Mouse (Mus musculus) midbrain, embryonic 14.5 days (tissue): Measurements from ENCODE around the gene Svopl. TPM values are rescaled to one million over a fixed set of nuclear protein-coding genes. Genes with fewer than 3 reads are reported as not detected.

Experiments used
- ATAC-seq: fragments of 200-750 bp; cut with Nextera tagmentation; 2 replicates; pipeline ENCODE4 v1.8.0; 2017; ENCODE audit warnings: moderate number of reproducible peaks, moderate library complexity; ENCODE audit not compliant: low FRiP score, low TSS enrichment
- DNase-seq: peaks from one replicate; pipeline ENCODE4 v3.0.0-alpha.2; 2015
- H3K27ac ChIP-seq: fragments of 300-500 bp; sonication (generic); replicated peaks from 2 replicates; pipeline ENCODE4 v1.5.1; 2014; ENCODE audit warnings: mild to moderate bottlenecking, low read depth, low read length, moderate library complexity
- H3K27me3 ChIP-seq: fragments of 300-500 bp; sonication (generic); 2 replicates; pipeline ENCODE4 v1.6.1; 2014; ENCODE audit warnings: low read length, control low read depth, mixed read lengths; ENCODE audit not compliant: control insufficient read depth, insufficient read depth
- H3K36me3 ChIP-seq: fragments of 300-500 bp; sonication (generic); 2 replicates; pipeline ENCODE4 v1.6.1; 2014; ENCODE audit warnings: low read length, control low read depth; ENCODE audit not compliant: control insufficient read depth, insufficient read depth
- H3K4me1 ChIP-seq: fragments of 300-500 bp; sonication (generic); 2 replicates; pipeline ENCODE4 v1.6.1; 2014; ENCODE audit warnings: mild to moderate bottlenecking, antibody characterized with exemption, low read length, control low read depth; ENCODE audit not compliant: control insufficient read depth, insufficient read depth
- H3K4me2 ChIP-seq: fragments of 300-500 bp; sonication (generic); 2 replicates; pipeline ENCODE4 v1.6.1; 2014; ENCODE audit warnings: mild to moderate bottlenecking, low read length, moderate library complexity
- H3K4me3 ChIP-seq: fragments of 300-500 bp; sonication (generic); replicated peaks from 2 replicates; pipeline ENCODE4 v1.5.1; 2014; ENCODE audit warnings: low read depth, low read length
- H3K9ac ChIP-seq: fragments of 300-500 bp; sonication (generic); replicated peaks from 2 replicates; pipeline ENCODE4 v1.6.1; 2014; ENCODE audit warnings: mild to moderate bottlenecking, low read length, moderate library complexity
- H3K9me3 ChIP-seq: fragments of 300-500 bp; sonication (generic); 2 replicates; pipeline ENCODE4 v1.6.1; 2016; ENCODE audit warnings: low read length, control low read depth, mixed read lengths; ENCODE audit not compliant: control insufficient read depth
- WGBS: fragments of 180-500 bp; shearing (Covaris S2); extraction: QIAGEN DNeasy Blood & Tissue Kit; methylation state at CpG from one replicate; pipeline ENCODE4 v1.1.7; 2014; 5-methylcytosine and 5-hydroxymethylcytosine counted together
- polyA plus RNA-seq: library from polyadenylated mRNA; unstranded; fragments of >200 nt; fragmentation: Nextera tagmentation; extraction: Ambion mirVana; gene quantifications from 2 replicates; pipeline ENCODE4 v1.2.1, GENCODE M21; 2014

Svopl gene
- polyA plus RNA-seq, 1 experiment from 2014 or later = 0.86 TPM

- Histone ChIP-seq H3K36me3 (no peaks in the 10 kb centered on the region), H3K27ac (no peak overlapping the region), H3K27me3 (no peaks in the 10 kb centered on the region), H3K4me3 (no peak overlapping the region), H3K9me3 (0 out of 2 replicates have a peak, but pooled peaks cover 7% of the 10 kb centered on the region), H3K4me1 (no peaks in the 10 kb centered on the region), H3K4me2 (no peak overlapping the region), H3K9ac (no peak overlapping the region)
- DNase-seq (no peak), ATAC-seq (no peak)
- 71% methylated on average over 5 of the region's 5 CpGs for WGBS
These were observed 25.5 kb upstream of the Svopl start for GRCm38 (mm10) chr6:38072137-38072796.

- 91% methylated on average over 4 of the region's 4 CpGs for WGBS
- Histone ChIP-seq H3K9ac (no peak overlapping the region), H3K4me1 (no peaks in the 10 kb centered on the region), H3K9me3 (0 out of 2 replicates have a peak, but pooled peaks cover 7% of the 10 kb centered on the region), H3K4me2 (no peak overlapping the region), H3K27me3 (no peaks in the 10 kb centered on the region), H3K36me3 (no peaks in the 10 kb centered on the region), H3K27ac (no peak overlapping the region), H3K4me3 (no peak overlapping the region)
- no peak for ATAC-seq
- DNase-seq = no peak
These were observed 24.5 kb upstream of the Svopl start for GRCm38 (mm10) chr6:38071256-38071655.

GRCm38 (mm10) chr6:38066215-38066614, 19.4 kb upstream of the Svopl start:
- peak; percentile 92 for DNase-seq
- ATAC-seq = peak; percentile 74; the same call in 1 of the 2 replicates
- 0 out of 2 replicates have a peak, but pooled peaks cover 4% of the 10 kb centered on the region for H3K4me1 ChIP-seq
- H3K4me3 ChIP-seq = no peak overlapping the region
- no peaks in the 10 kb centered on the region for H3K27me3 ChIP-seq
- no peak overlapping the region for H3K27ac ChIP-seq
- peaks cover 2% of the 10 kb centered on the region; the same call in 1 of the 2 replicates for H3K9me3 ChIP-seq
- H3K9ac ChIP-seq = no peak overlapping the region; the same call in 1 of the 2 replicates
- no peaks in the 10 kb centered on the region for H3K36me3 ChIP-seq
- no peak overlapping the region for H3K4me2 ChIP-seq
- WGBS = 4% methylated on average over 5 of the region's 5 CpGs

- ATAC-seq = no peak
- WGBS = 73% methylated on average over 11 of the region's 11 CpGs
These were observed 18.8 kb upstream of the Svopl start for GRCm38 (mm10) chr6:38065501-38066122.

DNA sequence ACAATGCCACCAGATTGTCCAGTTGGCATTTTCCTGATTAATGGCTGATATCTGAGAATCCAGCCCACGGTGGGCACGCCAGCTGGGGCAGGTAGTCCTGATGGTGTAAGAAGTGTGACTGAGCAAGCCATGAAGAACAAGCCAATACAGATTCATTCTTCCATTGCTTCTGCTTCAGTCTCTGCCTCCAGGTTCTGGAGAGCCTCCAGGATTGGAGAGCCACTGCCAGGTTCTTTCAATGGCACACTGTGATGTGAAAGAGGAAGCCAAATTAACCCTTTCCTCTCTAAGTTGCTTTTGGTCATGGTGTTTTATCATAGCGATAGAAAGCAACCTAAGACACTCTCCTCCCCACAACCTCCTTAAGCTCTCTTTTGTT, 18.3 kb upstream of the Svopl start:
- H3K36me3 ChIP-seq = no peaks in the 10 kb centered on the region
- no peak overlapping the region for H3K4me3 ChIP-seq
- no peaks in the 10 kb centered on the region for H3K27me3 ChIP-seq
- H3K4me1 ChIP-seq = 0 out of 2 replicates have a peak, but pooled peaks cover 4% of the 10 kb centered on the region
- no peak overlapping the region for H3K4me2 ChIP-seq
- WGBS = 59% methylated on average over 3 of the region's 3 CpGs
- DNase-seq (peak; percentile 46), ATAC-seq (no peak)
- peaks cover 2% of the 10 kb centered on the region; the same call in 1 of the 2 replicates for H3K9me3 ChIP-seq
- no peak overlapping the region for H3K9ac ChIP-seq
- no peak overlapping the region for H3K27ac ChIP-seq

More at GRCm38 (mm10) chr6:38065501-38066122, 18.8 kb upstream of the Svopl start:
- H3K27me3 ChIP-seq = no peaks in the 10 kb centered on the region
- 0 out of 2 replicates have a peak, but pooled peaks cover 4% of the 10 kb centered on the region for H3K4me1 ChIP-seq
- no peak overlapping the region for H3K4me2 ChIP-seq
- peaks cover 2% of the 10 kb centered on the region; the same call in 1 of the 2 replicates for H3K9me3 ChIP-seq
- no peak overlapping the region for H3K4me3 ChIP-seq
- H3K36me3 ChIP-seq = no peaks in the 10 kb centered on the region
- no peak overlapping the region for H3K9ac ChIP-seq
- no peak for DNase-seq
- H3K27ac ChIP-seq = no peak overlapping the region

- no peak overlapping the region for H3K27ac ChIP-seq
These were observed 17.8 kb upstream of the Svopl start for GRCm38 (mm10) chr6:38064621-38065020.

DNA sequence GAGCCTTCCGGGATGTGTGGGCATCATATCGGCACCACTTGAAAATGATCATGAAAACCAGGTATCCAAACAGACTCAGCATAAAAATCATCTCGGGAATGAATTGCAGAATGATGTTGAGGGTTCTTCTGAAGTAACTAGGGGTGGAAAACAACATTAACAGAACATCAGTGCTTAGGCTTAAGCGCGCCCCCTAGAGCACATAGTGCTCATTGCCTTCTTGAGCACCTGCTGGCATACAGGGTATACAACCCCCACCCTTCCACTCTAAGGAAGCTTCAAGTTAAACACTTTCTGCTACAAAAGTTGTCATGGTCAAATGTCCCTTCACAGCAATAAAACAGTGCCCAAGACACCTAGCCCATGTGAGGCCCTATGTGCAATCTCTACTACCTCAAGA, 12.0 kb upstream of the Svopl start:
- ATAC-seq (no peak), DNase-seq (no peak)
- Histone ChIP-seq H3K27me3 (no peaks in the 10 kb centered on the region), H3K4me2 (no peak overlapping the region), H3K36me3 (no peaks in the 10 kb centered on the region), H3K9ac (no peak overlapping the region), H3K4me3 (no peak overlapping the region), H3K4me1 (no peaks in the 10 kb centered on the region), H3K27ac (no peak overlapping the region), H3K9me3 (peaks cover 2% of the 10 kb centered on the region; the same call in 1 of the 2 replicates)
- WGBS = 57% methylated on average over 5 of the region's 5 CpGs

More at GRCm38 (mm10) chr6:38064621-38065020, 17.8 kb upstream of the Svopl start:
- Histone ChIP-seq H3K9me3 (peaks cover 2% of the 10 kb centered on the region; the same call in 1 of the 2 replicates), H3K4me1 (0 out of 2 replicates have a peak, but pooled peaks cover 4% of the 10 kb centered on the region), H3K36me3 (no peaks in the 10 kb centered on the region), H3K4me2 (no peak overlapping the region), H3K9ac (no peak overlapping the region), H3K27me3 (no peaks in the 10 kb centered on the region), H3K4me3 (no peak overlapping the region)
- 67% methylated on average over 2 of the region's 2 CpGs for WGBS
- no peak for DNase-seq
- no peak for ATAC-seq

DNA sequence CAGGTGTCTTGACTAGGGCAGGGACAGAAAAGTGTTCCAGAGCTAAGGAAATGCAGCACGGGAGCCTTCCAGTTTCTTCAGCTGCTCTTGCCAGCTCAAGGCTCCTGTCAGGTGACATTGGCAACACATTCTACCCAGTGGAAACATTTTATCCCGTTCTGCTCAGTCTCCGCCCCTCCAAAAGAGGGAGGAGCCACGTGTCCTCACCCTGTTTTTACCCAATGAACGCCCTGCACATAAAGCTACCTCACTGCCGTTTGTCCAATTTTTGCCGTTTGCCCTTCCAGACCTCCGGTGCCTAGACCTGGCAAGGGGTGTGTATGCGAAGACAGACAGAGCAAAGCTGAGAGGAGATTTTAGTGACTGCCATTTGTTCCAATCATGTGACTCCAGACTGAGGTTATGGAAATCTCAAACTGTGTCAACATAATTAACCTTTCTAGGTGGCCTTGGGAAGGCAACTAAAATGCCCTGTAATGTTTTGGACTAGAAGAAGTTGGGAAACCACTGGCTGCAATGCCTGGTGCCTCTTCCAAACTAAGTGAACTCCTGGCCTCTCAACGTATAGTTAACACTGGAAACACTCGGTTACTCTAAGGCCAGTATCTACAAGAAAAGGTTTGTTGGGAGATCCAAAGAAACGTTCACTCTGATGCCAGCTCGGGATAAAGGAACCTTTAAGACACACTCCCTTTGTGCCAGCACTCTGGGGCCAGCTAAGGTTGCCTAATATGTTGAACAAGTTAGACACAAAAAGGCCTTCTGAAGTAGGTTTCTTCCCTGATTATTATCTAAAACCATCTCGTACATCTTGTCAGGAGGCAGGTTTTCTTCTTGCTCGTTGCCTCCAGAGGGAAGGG, 8.9 kb upstream of the Svopl start:
- H3K4me2 ChIP-seq = no peak overlapping the region
- no peak overlapping the region for H3K4me3 ChIP-seq
- H3K36me3 ChIP-seq = no peaks in the 10 kb centered on the region
- H3K4me1 ChIP-seq = no peaks in the 10 kb centered on the region
- no peak overlapping the region for H3K9ac ChIP-seq
- no peaks in the 10 kb centered on the region for H3K27me3 ChIP-seq
- DNase-seq (no peak), ATAC-seq (no peak)
- H3K27ac ChIP-seq = no peak overlapping the region
- 87% methylated on average over 15 of the region's 15 CpGs for WGBS
- no peaks in the 10 kb centered on the region for H3K9me3 ChIP-seq
